Mouse (Mus musculus): ENCODE measurements at regions not wholly inside any gene's neighbourhood (a gene's known extent, or its start where the extent isn't known, plus 50 kb on each side); places are given as distances from the start of the nearest gene placed in this dataset.

DNA sequence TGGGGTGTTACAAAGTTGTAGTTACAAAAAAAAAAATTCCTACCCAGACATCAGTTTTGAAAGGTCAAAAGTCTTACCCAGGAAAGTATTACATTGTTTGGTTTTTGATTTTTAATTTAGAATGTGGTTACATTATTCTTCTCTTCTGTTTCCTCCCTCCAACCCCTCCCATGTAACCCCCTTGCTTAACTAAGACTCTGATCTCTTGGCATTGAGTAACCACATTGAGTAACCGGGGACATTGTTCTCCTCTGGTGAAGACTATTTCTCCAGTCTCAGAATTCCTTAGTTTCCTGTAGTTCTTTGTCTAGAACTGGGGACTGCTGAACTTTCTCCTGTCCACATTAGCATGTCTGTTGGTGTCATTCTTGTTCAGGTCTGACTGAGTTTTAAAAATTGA is 109.3 kb upstream of the Itga4 start:
- H3K4me3 ChIP-seq (ENCODE audit: control insufficient read depth, insufficient read depth, low read length), result no peak overlapping the region
- H3K36me3 ChIP-seq (ENCODE audit: control insufficient read depth, insufficient read depth, low read length), result no peaks in the 10 kb centered on the region
- H3K27me3 ChIP-seq (ENCODE audit: control insufficient read depth, insufficient read depth, low read length), result no peaks in the 10 kb centered on the region
- no peak overlapping the region for H3K27ac ChIP-seq (ENCODE audit: control insufficient read depth, insufficient read depth, low read length)
- H3K4me1 ChIP-seq (replicated peaks; ENCODE audit: control insufficient read depth, insufficient read depth, low read length), result peaks cover 3% of the 10 kb centered on the region
- no peak for DNase-seq
- TF ChIP-seq POLR2A (IDR thresholded peaks at IDR 0.05; ENCODE audit: control insufficient read depth, extremely low read depth, insufficient read depth, low read length, poor library complexity) (no peak), CTCF (IDR thresholded peaks at IDR 0.05; ENCODE audit: borderline replicate concordance, control insufficient read depth, extremely low read depth, insufficient read depth, low read length, poor library complexity) (no peak)
- 10% methylated on average over 1 of the region's 1 CpGs for WGBS

DNA sequence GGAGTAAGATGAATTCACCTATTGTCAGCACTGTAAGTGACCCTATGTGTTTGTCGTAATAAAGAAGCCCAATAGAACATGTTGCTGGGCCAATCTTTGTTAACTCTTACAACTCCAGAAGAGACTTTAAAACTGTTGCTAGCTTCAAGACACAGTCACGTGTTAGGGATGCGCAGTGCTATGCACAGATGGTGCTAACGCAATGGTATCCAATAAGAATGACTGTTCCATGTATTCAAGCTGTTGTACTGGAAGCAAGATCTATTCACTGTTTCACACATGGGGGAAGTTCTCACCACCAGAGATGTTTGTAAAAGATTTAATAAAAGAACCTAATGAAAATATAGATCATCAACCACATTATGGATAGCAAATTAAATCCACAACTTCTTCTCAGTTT is 108.7 kb upstream of the Itga4 start:
- 100% methylated on average over 4 of the region's 4 CpGs for WGBS
- no peak for DNase-seq
- H3K27ac ChIP-seq (ENCODE audit: control insufficient read depth, insufficient read depth, low read length), result no peak overlapping the region
- no peak for TF ChIP-seq CTCF (IDR thresholded peaks at IDR 0.05; ENCODE audit: borderline replicate concordance, control insufficient read depth, extremely low read depth, insufficient read depth, low read length, poor library complexity)
- no peak for TF ChIP-seq POLR2A (IDR thresholded peaks at IDR 0.05; ENCODE audit: control insufficient read depth, extremely low read depth, insufficient read depth, low read length, poor library complexity)
- H3K27me3 ChIP-seq (ENCODE audit: control insufficient read depth, insufficient read depth, low read length), result no peaks in the 10 kb centered on the region
- H3K36me3 ChIP-seq (ENCODE audit: control insufficient read depth, insufficient read depth, low read length), result no peaks in the 10 kb centered on the region
- no peak overlapping the region for H3K4me3 ChIP-seq (ENCODE audit: control insufficient read depth, insufficient read depth, low read length)
- H3K4me1 ChIP-seq (replicated peaks; ENCODE audit: control insufficient read depth, insufficient read depth, low read length), result peaks cover 3% of the 10 kb centered on the region

DNA sequence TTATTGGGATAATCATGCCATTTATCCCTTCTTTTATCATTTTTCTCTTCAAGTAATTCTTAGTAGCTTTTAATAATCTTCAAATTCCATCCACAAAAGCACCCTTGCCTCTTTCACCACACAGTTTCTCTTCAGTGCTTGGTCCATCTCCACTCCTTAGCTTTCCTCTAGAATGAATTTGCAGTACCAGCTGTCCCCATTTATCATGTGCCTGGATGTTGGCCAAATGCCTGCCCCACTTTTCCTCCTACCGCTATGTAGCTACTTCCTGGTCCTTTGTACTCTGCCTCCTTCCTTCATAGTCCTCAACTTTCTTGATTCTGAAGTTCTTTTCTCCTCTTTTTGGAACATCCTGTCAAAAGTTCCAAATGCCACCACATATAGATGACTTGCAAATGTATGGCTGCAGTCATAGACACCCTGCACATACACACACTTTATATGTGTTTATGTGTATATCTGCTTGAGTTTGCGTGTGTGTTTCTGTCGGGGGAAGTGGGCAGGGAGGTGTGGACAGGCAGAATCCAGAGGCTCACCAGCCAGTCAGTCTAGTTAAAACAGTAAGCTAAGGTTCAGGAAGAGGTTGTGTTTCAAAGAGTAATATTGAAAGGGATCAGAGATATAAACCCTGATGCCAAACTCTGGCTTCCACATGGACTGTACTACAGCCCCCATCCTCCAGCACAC is 106.1 kb upstream of the Itga4 start:
- 38% methylated on average over 3 of the region's 3 CpGs for WGBS
- H3K36me3 ChIP-seq (ENCODE audit: control insufficient read depth, insufficient read depth, low read length), result no peaks in the 10 kb centered on the region
- H3K27ac ChIP-seq (ENCODE audit: control insufficient read depth, insufficient read depth, low read length), result no peak overlapping the region
- TF ChIP-seq CTCF (IDR thresholded peaks at IDR 0.05; ENCODE audit: borderline replicate concordance, control insufficient read depth, extremely low read depth, insufficient read depth, low read length, poor library complexity) (no peak), POLR2A (IDR thresholded peaks at IDR 0.05; ENCODE audit: control insufficient read depth, extremely low read depth, insufficient read depth, low read length, poor library complexity) (no peak)
- no peaks in the 10 kb centered on the region for H3K27me3 ChIP-seq (ENCODE audit: control insufficient read depth, insufficient read depth, low read length)
- DNase-seq, result no peak
- no peak overlapping the region for H3K4me3 ChIP-seq (ENCODE audit: control insufficient read depth, insufficient read depth, low read length)
- H3K4me1 ChIP-seq (replicated peaks; ENCODE audit: control insufficient read depth, insufficient read depth, low read length), result peaks cover 3% of the 10 kb centered on the region

DNA sequence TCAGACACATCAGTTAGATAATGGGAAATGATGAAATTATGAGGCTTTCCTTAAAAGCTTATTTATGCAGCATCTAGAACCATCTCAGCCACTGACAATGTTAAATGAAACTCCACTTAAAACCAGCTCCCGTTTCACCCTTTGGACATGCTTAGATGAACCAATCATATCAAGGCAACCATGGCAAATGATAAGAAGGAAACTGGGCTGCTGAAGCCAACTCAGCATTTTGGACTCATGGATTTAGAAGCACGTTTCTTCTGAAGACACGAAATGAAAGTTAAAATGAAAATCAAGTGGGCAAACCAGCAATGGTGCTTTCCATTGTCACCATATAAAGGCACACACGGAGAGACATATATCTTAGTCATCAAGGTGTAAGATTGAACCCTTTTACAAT is 103.6 kb upstream of the Itga4 start:
- no peak overlapping the region for H3K27ac ChIP-seq (ENCODE audit: control insufficient read depth, insufficient read depth, low read length)
- WGBS, result 94% methylated on average over 4 of the region's 4 CpGs
- no peaks in the 10 kb centered on the region for H3K36me3 ChIP-seq (ENCODE audit: control insufficient read depth, insufficient read depth, low read length)
- H3K4me1 ChIP-seq (replicated peaks; ENCODE audit: control insufficient read depth, insufficient read depth, low read length), result peaks cover 3% of the 10 kb centered on the region
- TF ChIP-seq CTCF (IDR thresholded peaks at IDR 0.05; ENCODE audit: borderline replicate concordance, control insufficient read depth, extremely low read depth, insufficient read depth, low read length, poor library complexity) (no peak), POLR2A (IDR thresholded peaks at IDR 0.05; ENCODE audit: control insufficient read depth, extremely low read depth, insufficient read depth, low read length, poor library complexity) (no peak)
- H3K27me3 ChIP-seq (ENCODE audit: control insufficient read depth, insufficient read depth, low read length), result no peaks in the 10 kb centered on the region
- DNase-seq, result no peak
- no peak overlapping the region for H3K4me3 ChIP-seq (ENCODE audit: control insufficient read depth, insufficient read depth, low read length)

DNA sequence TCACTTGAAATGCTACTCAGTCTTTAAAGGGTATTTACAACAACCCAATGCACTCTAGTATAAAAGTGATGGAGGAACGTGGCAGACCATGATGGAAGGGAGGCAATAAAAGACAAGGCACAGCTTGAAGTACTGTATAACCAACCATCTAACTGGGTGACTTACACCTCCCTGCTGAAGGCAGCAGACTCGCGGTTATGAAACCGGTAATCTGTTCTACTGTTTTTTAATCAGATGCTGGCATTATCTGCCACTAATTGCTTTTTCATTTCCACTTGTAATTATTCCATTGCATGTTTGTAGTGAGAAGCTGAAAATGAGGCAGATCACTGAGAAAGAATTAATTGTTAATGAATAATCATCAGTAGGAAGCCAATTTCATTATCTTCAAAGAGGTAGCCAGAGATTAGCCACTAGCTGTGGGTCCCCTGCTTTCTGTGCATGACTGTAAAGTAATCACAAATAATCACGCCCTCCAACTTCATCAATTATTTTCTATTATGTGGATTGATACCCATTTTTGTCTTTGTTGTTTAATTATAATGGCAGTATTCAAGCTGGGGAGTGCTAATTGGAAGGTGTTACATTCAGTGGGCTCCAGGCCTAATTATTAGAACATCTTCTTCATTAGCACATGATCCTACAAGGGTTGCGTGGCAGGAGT is 103.1 kb upstream of the Itga4 start:
- TF ChIP-seq POLR2A (IDR thresholded peaks at IDR 0.05; ENCODE audit: control insufficient read depth, extremely low read depth, insufficient read depth, low read length, poor library complexity) (no peak), CTCF (IDR thresholded peaks at IDR 0.05; ENCODE audit: borderline replicate concordance, control insufficient read depth, extremely low read depth, insufficient read depth, low read length, poor library complexity) (no peak)
- 95% methylated on average over 6 of the region's 6 CpGs for WGBS
- H3K4me1 ChIP-seq (replicated peaks; ENCODE audit: control insufficient read depth, insufficient read depth, low read length), result peaks cover 3% of the 10 kb centered on the region

DNA sequence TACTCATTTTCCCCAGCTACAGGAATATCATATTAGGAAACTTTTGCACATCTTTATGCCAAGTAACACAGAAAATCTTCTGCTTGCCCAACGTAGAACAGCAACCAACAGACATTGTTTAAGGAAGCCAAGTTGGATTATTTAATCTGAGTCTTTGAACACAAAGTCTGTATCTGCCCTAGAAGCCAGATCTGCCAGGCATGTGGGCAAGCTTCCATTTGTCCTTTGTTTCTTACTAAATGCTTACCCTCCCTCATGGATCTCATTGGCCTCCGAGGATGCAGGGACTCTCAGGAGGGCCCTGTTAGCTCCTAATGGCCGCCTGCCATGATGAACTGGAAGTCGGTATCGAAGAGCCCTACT is 102.5 kb upstream of the Itga4 start:
- DNase-seq, result no peak
- Histone ChIP-seq H3K27ac (ENCODE audit: control insufficient read depth, insufficient read depth, low read length) (no peak overlapping the region), H3K4me1 (replicated peaks; ENCODE audit: control insufficient read depth, insufficient read depth, low read length) (peaks cover 3% of the 10 kb centered on the region), H3K4me3 (ENCODE audit: control insufficient read depth, insufficient read depth, low read length) (no peak overlapping the region), H3K27me3 (ENCODE audit: control insufficient read depth, insufficient read depth, low read length) (no peaks in the 10 kb centered on the region), H3K36me3 (ENCODE audit: control insufficient read depth, insufficient read depth, low read length) (no peaks in the 10 kb centered on the region)
- WGBS, result 96% methylated on average over 5 of the region's 5 CpGs
- TF ChIP-seq POLR2A (IDR thresholded peaks at IDR 0.05; ENCODE audit: control insufficient read depth, extremely low read depth, insufficient read depth, low read length, poor library complexity) (no peak), CTCF (IDR thresholded peaks at IDR 0.05; ENCODE audit: borderline replicate concordance, control insufficient read depth, extremely low read depth, insufficient read depth, low read length, poor library complexity) (no peak)

More for the DNA sequence above, 103.1 kb upstream of the Itga4 start:
- no peak for DNase-seq
- Histone ChIP-seq H3K36me3 (ENCODE audit: control insufficient read depth, insufficient read depth, low read length) (no peaks in the 10 kb centered on the region), H3K27me3 (ENCODE audit: control insufficient read depth, insufficient read depth, low read length) (no peaks in the 10 kb centered on the region), H3K27ac (ENCODE audit: control insufficient read depth, insufficient read depth, low read length) (no peak overlapping the region), H3K4me3 (ENCODE audit: control insufficient read depth, insufficient read depth, low read length) (no peak overlapping the region)
